Mouse (Mus musculus): ENCODE data around the gene Sft2d1. TPM values are rescaled to one million over a fixed set of nuclear protein-coding genes. Genes with fewer than 3 reads are reported as not detected.

Gene Sft2d1
- total and polyA plus RNA-seq, 2 experiments, result 59.7 to 67.4 TPM

GRCm38 (mm10) chr17:8357498-8357897, 46.6 kb downstream of the Sft2d1 start:
- 92% methylated on average over 6 of the region's 6 CpGs for WGBS
- no peak for TF ChIP-seq CTCF (IDR thresholded peaks at IDR 0.05; ENCODE audit: low read depth, low read length)
- TF ChIP-seq POLR2A (IDR thresholded peaks at IDR 0.05; ENCODE audit: extremely low read depth, insufficient read depth, low read length), result no peak
- H3K4me3 ChIP-seq (ENCODE audit: insufficient read depth, low read depth, low read length), result no peak overlapping the region

GRCm38 (mm10) chr17:8360876-8361275, 50.0 kb downstream of the Sft2d1 start:
- H3K4me3 ChIP-seq (ENCODE audit: insufficient read depth, low read depth, low read length), result no peak overlapping the region
- no peak for DNase-seq (ENCODE audit: extremely low read depth, low read depth, low spot score)
- H3K4me1 ChIP-seq (ENCODE audit: control insufficient read depth, insufficient read depth, low read length), result no peaks in the 10 kb centered on the region
- TF ChIP-seq POLR2A (IDR thresholded peaks at IDR 0.05; ENCODE audit: extremely low read depth, insufficient read depth, low read length) (no peak), CTCF (IDR thresholded peaks at IDR 0.05; ENCODE audit: low read depth, low read length) (no peak)
- H3K9ac ChIP-seq (ENCODE audit: low read depth, low read length), result no peak overlapping the region
- 90% methylated on average over 5 of the region's 5 CpGs for WGBS
- no peak overlapping the region for H3K27ac ChIP-seq (replicated peaks; ENCODE audit: insufficient read depth, low read depth, low read length)
- no peaks in the 10 kb centered on the region for H3K79me2 ChIP-seq (ENCODE audit: control insufficient read depth, insufficient read depth, low read length)
- H3K27me3 ChIP-seq (ENCODE audit: control insufficient read depth, insufficient read depth, low read length), result no peaks in the 10 kb centered on the region
- H3K36me3 ChIP-seq (ENCODE audit: control insufficient read depth, insufficient read depth, low read length), result no peaks in the 10 kb centered on the region

More at GRCm38 (mm10) chr17:8357498-8357897, 46.6 kb downstream of the Sft2d1 start:
- Histone ChIP-seq H3K27me3 (ENCODE audit: control insufficient read depth, insufficient read depth, low read length) (no peaks in the 10 kb centered on the region), H3K27ac (replicated peaks; ENCODE audit: insufficient read depth, low read depth, low read length) (no peak overlapping the region), H3K36me3 (ENCODE audit: control insufficient read depth, insufficient read depth, low read length) (no peaks in the 10 kb centered on the region), H3K9ac (ENCODE audit: low read depth, low read length) (no peak overlapping the region), H3K79me2 (ENCODE audit: control insufficient read depth, insufficient read depth, low read length) (no peaks in the 10 kb centered on the region), H3K4me1 (ENCODE audit: control insufficient read depth, insufficient read depth, low read length) (no peaks in the 10 kb centered on the region)
- no peak for DNase-seq (ENCODE audit: extremely low read depth, low read depth, low spot score)

GRCm38 (mm10) chr17:8361281-8362103, 50.6 kb downstream of the Sft2d1 start:
- H3K36me3 ChIP-seq (ENCODE audit: control insufficient read depth, insufficient read depth, low read length), result no peaks in the 10 kb centered on the region
- TF ChIP-seq CTCF (IDR thresholded peaks at IDR 0.05; ENCODE audit: low read depth, low read length), result no peak
- no peaks in the 10 kb centered on the region for H3K27me3 ChIP-seq (ENCODE audit: control insufficient read depth, insufficient read depth, low read length)
- H3K4me3 ChIP-seq (ENCODE audit: insufficient read depth, low read depth, low read length), result no peak overlapping the region
- H3K27ac ChIP-seq (replicated peaks; ENCODE audit: insufficient read depth, low read depth, low read length), result no peak overlapping the region
- no peak overlapping the region for H3K9ac ChIP-seq (ENCODE audit: low read depth, low read length)
- H3K79me2 ChIP-seq (ENCODE audit: control insufficient read depth, insufficient read depth, low read length), result no peaks in the 10 kb centered on the region
- 82% methylated on average over 10 of the region's 10 CpGs for WGBS
- no peaks in the 10 kb centered on the region for H3K4me1 ChIP-seq (ENCODE audit: control insufficient read depth, insufficient read depth, low read length)
- DNase-seq (ENCODE audit: extremely low read depth, low read depth, low spot score), result no peak

GRCm38 (mm10) chr17:8367514-8368480, 56.9 kb downstream of the Sft2d1 start:
- no peak overlapping the region for H3K27ac ChIP-seq (replicated peaks; ENCODE audit: insufficient read depth, low read depth, low read length)
- TF ChIP-seq POLR2A (IDR thresholded peaks at IDR 0.05; ENCODE audit: extremely low read depth, insufficient read depth, low read length), result no peak
- no peak for TF ChIP-seq CTCF (IDR thresholded peaks at IDR 0.05; ENCODE audit: low read depth, low read length)
- H3K4me1 ChIP-seq (ENCODE audit: control insufficient read depth, insufficient read depth, low read length), result peaks cover 2% of the 10 kb centered on the region; the same call in 1 of the 2 replicates
- WGBS, result 45% methylated on average over 20 of the region's 20 CpGs
- no peak for DNase-seq (ENCODE audit: extremely low read depth, low read depth, low spot score)
- H3K4me3 ChIP-seq (ENCODE audit: insufficient read depth, low read depth, low read length), result no peak overlapping the region
- H3K27me3 ChIP-seq (ENCODE audit: control insufficient read depth, insufficient read depth, low read length), result peaks cover 2% of the 10 kb centered on the region; the same call in 1 of the 2 replicates
- H3K9ac ChIP-seq (ENCODE audit: low read depth, low read length), result no peak overlapping the region
- no peaks in the 10 kb centered on the region for H3K79me2 ChIP-seq (ENCODE audit: control insufficient read depth, insufficient read depth, low read length)
- H3K36me3 ChIP-seq (ENCODE audit: control insufficient read depth, insufficient read depth, low read length), result no peaks in the 10 kb centered on the region

GRCm38 (mm10) chr17:8368570-8368969, 57.7 kb downstream of the Sft2d1 start:
- TF ChIP-seq POLR2A (IDR thresholded peaks at IDR 0.05; ENCODE audit: extremely low read depth, insufficient read depth, low read length), result no peak
- TF ChIP-seq CTCF (IDR thresholded peaks at IDR 0.05; ENCODE audit: low read depth, low read length), result no peak
- no peak for DNase-seq (ENCODE audit: extremely low read depth, low read depth, low spot score)
- no peak overlapping the region for H3K27ac ChIP-seq (replicated peaks; ENCODE audit: insufficient read depth, low read depth, low read length)
- H3K27me3 ChIP-seq (ENCODE audit: control insufficient read depth, insufficient read depth, low read length), result peaks cover 2% of the 10 kb centered on the region; the same call in 1 of the 2 replicates
- no peak overlapping the region for H3K4me3 ChIP-seq (ENCODE audit: insufficient read depth, low read depth, low read length)
- H3K36me3 ChIP-seq (ENCODE audit: control insufficient read depth, insufficient read depth, low read length), result no peaks in the 10 kb centered on the region
- 43% methylated on average over 8 of the region's 8 CpGs for WGBS
- no peak overlapping the region for H3K9ac ChIP-seq (ENCODE audit: low read depth, low read length)
- H3K79me2 ChIP-seq (ENCODE audit: control insufficient read depth, insufficient read depth, low read length), result no peaks in the 10 kb centered on the region
- H3K4me1 ChIP-seq (ENCODE audit: control insufficient read depth, insufficient read depth, low read length), result peaks cover 2% of the 10 kb centered on the region; the same call in 1 of the 2 replicates

All from liver, adult 2 months (tissue).